Mouse (Mus musculus) C2C12 (cell line): ENCODE data around the gene A930004D18Rik. TPM values are rescaled to one million over a fixed set of nuclear protein-coding genes. Genes with fewer than 3 reads are reported as not detected.

Experiments
- H3K27me3 ChIP-seq: one replicate; pipeline ENCODE4 v1.6.1; 2011; ENCODE audit not compliant: control insufficient read depth, insufficient read depth, insufficient read length
- H3K36me3 ChIP-seq: one replicate; pipeline ENCODE4 v1.6.1; 2011; ENCODE audit not compliant: control insufficient read depth, insufficient read depth
- H3K4me3 ChIP-seq: one replicate; pipeline ENCODE4 v1.5.1; 2011; ENCODE audit warnings: mild to moderate bottlenecking, control low read depth; ENCODE audit not compliant: poor library complexity, insufficient read depth, severe bottlenecking
- H3K79me2 ChIP-seq: one replicate; pipeline ENCODE4 v1.6.1; 2011; ENCODE audit not compliant: control insufficient read depth, insufficient read depth
- H3K79me3 ChIP-seq: one replicate; pipeline ENCODE4 v1.6.1; 2011; ENCODE audit warnings: low read depth, control low read depth
- H3ac ChIP-seq: one replicate; pipeline ENCODE3; 2011; ENCODE audit warnings: low read depth; ENCODE audit not compliant: control insufficient read depth, insufficient read length
- CEBPB ChIP-seq: IDR thresholded peaks from one replicate; pipeline ENCODE4 v1.6.1; 2011; ENCODE audit warnings: low read depth, mild to moderate bottlenecking, control low read depth, moderate library complexity
- CTCF ChIP-seq: IDR thresholded peaks from one replicate; pipeline ENCODE4 v1.5.1; 2011; ENCODE audit not compliant: control insufficient read depth, insufficient read depth, insufficient read length
- FOSL1 ChIP-seq: IDR thresholded peaks from one replicate; pipeline ENCODE4 v1.8.0; 2011; ENCODE audit warnings: mild to moderate bottlenecking, low read length; ENCODE audit not compliant: poor library complexity, insufficient read depth, severe bottlenecking
- MAX ChIP-seq: IDR thresholded peaks from one replicate; pipeline ENCODE4 v1.6.1; 2011; ENCODE audit warnings: mild to moderate bottlenecking, control low read depth
- MYOD1 ChIP-seq: IDR thresholded peaks from one replicate; pipeline ENCODE4 v1.6.1; 2011; ENCODE audit warnings: low read depth; ENCODE audit not compliant: control insufficient read depth, insufficient read length
- MYOG ChIP-seq: IDR thresholded peaks from one replicate; pipeline ENCODE4 v1.6.1; 2011; ENCODE audit not compliant: control insufficient read depth, insufficient read length; ENCODE audit errors: extremely low read depth
- USF1 ChIP-seq: IDR thresholded peaks from one replicate; pipeline ENCODE4 v1.6.1; 2011; ENCODE audit warnings: low read depth, mild to moderate bottlenecking, control low read depth, moderate library complexity
- polyA plus RNA-seq: library from polyadenylated mRNA; unstranded; fragments of >200 nt; fragmentation: generic; extraction: Trizol; gene quantifications from one replicate; pipeline ENCODE4 v1.2.1, GENCODE M21; 2012; ENCODE audit warnings: missing spikeins

A930004D18Rik gene
- polyA plus RNA-seq, 1 experiment = 3.9 TPM

- Histone ChIP-seq H3K36me3 (peaks cover 34% of the 10 kb centered on the region), H3K27me3 (no peaks in the 10 kb centered on the region), H3ac (peak overlapping the region; percentile 99), H3K4me3 (peak overlapping the region; percentile 89), H3K79me2 (peaks cover 74% of the 10 kb centered on the region), H3K79me3 (peaks cover 46% of the 10 kb centered on the region)
- TF ChIP-seq MYOD1 (no peak), CEBPB (no peak), MYOG (no peak), CTCF (no peak), FOSL1 (no peak), USF1 (no peak), MAX (no peak)
Measured at GRCm38 (mm10) chr2:18065708-18066030, 28.1 kb upstream of the A930004D18Rik start.

- Histone ChIP-seq H3K36me3 (peaks cover 32% of the 10 kb centered on the region), H3K79me3 (peaks cover 44% of the 10 kb centered on the region), H3K79me2 (peaks cover 69% of the 10 kb centered on the region), H3K4me3 (peak overlapping the region; percentile 89), H3ac (peak overlapping the region; percentile 99), H3K27me3 (no peaks in the 10 kb centered on the region)
- TF ChIP-seq CTCF (no peak), FOSL1 (no peak), USF1 (peak; percentile 69), MYOG (no peak), CEBPB (no peak), MYOD1 (no peak), MAX (peak; percentile 13)
Measured at GRCm38 (mm10) chr2:18064941-18065707, 27.6 kb upstream of the A930004D18Rik start.

- no peaks in the 10 kb centered on the region for H3K27me3 ChIP-seq
- H3ac ChIP-seq = peak overlapping the region; percentile 88
- H3K79me2 ChIP-seq = peaks cover 61% of the 10 kb centered on the region
- H3K4me3 ChIP-seq = peak overlapping the region; percentile 89
- peaks cover 37% of the 10 kb centered on the region for H3K79me3 ChIP-seq
- H3K36me3 ChIP-seq = peaks cover 25% of the 10 kb centered on the region
- TF ChIP-seq USF1 = no peak
- TF ChIP-seq CTCF = no peak
- TF ChIP-seq MAX = no peak
- TF ChIP-seq CEBPB = no peak
- TF ChIP-seq MYOG = no peak
- TF ChIP-seq FOSL1 = no peak
- no peak for TF ChIP-seq MYOD1
Measured at GRCm38 (mm10) chr2:18064356-18064858, 26.9 kb upstream of the A930004D18Rik start.

- Histone ChIP-seq H3K79me3 (peaks cover 32% of the 10 kb centered on the region), H3K4me3 (peak overlapping the region; percentile 89), H3K27me3 (no peaks in the 10 kb centered on the region)
Measured at GRCm38 (mm10) chr2:18063763-18064251, 26.3 kb upstream of the A930004D18Rik start.

GRCm38 (mm10) chr2:18060396-18060795, 22.9 kb upstream of the A930004D18Rik start:
- Histone ChIP-seq H3K36me3 (no peaks in the 10 kb centered on the region), H3K4me3 (no peak overlapping the region), H3ac (no peak overlapping the region), H3K79me3 (peaks cover 2% of the 10 kb centered on the region), H3K79me2 (peaks cover 28% of the 10 kb centered on the region), H3K27me3 (no peaks in the 10 kb centered on the region)
- TF ChIP-seq CEBPB (no peak), CTCF (no peak), MYOG (no peak), USF1 (no peak), FOSL1 (no peak), MYOD1 (no peak), MAX (no peak)

More at GRCm38 (mm10) chr2:18063763-18064251, 26.3 kb upstream of the A930004D18Rik start:
- Histone ChIP-seq H3K36me3 (peaks cover 22% of the 10 kb centered on the region), H3ac (peak overlapping the region; percentile 88), H3K79me2 (peaks cover 55% of the 10 kb centered on the region)
- TF ChIP-seq CEBPB (no peak), MYOD1 (no peak), MAX (no peak), FOSL1 (no peak), CTCF (no peak), MYOG (no peak), USF1 (no peak)
